ENCODE assay signal across 8 mouse cellular contexts in genomic region chr17:28485977-28486400, GRCm38 (mm10). TPM values are rescaled to one million over a fixed set of nuclear protein-coding genes. Genes with fewer than 3 reads are reported as not detected.
DNase-seq lines count a peak whose midpoint lies in the region; ATAC-seq and TF ChIP-seq lines count a peak whose summit lies in the region.

No protein-coding gene starts in this region.

- peak; percentile 98 for DNase-seq in Muller cell, postnatal 12 days (ENCODE audit: inconsistent ontology term)
- peak; percentile 95 for DNase-seq in cerebellum, adult 9-10 months
- peak; percentile 99 for DNase-seq in hindbrain, embryonic 10.5 days (ENCODE audit: low spot score)
- peak; percentile 90 for DNase-seq in layer of hippocampus, adult 9-10 months (ENCODE audit: low spot score)
- DNase-seq in ovary, adult 18-20 months (ENCODE audit: low spot score), result peak; percentile 98
- DNase-seq in thymus, adult 2 months, result peak; percentile 98

- peak; percentile 95 for ATAC-seq in frontal cortex, adult (ENCODE audit: low TSS enrichment)
- ATAC-seq in lung, embryonic 15.5 days (ENCODE audit: borderline replicate concordance, extremely low read depth, low FRiP score, low TSS enrichment), result peak; percentile 99

- peak overlapping the region; percentile 94 for H3K4me3 ChIP-seq in hindbrain, embryonic 10.5 days
- H3K4me3 ChIP-seq in lung, embryonic 15.5 days, result peak overlapping the region; percentile 85
- peak overlapping the region; percentile 63 for H3K4me3 ChIP-seq in thymus, adult 2 months (ENCODE audit: control insufficient read depth, insufficient read depth, low read length)

- peak overlapping the region; percentile 81 for H3K4me2 ChIP-seq in lung, embryonic 15.5 days

- peaks cover 36% of the 10 kb centered on the region for H3K4me1 ChIP-seq in hindbrain, embryonic 10.5 days (replicated peaks)
- peaks cover 16% of the 10 kb centered on the region for H3K4me1 ChIP-seq in lung, embryonic 15.5 days
- H3K4me1 ChIP-seq in thymus, adult 2 months (replicated peaks; ENCODE audit: control insufficient read depth, insufficient read depth, low read length), result peaks cover 28% of the 10 kb centered on the region

- no peak for TF ChIP-seq CTCF in thymus, adult 2 months (IDR thresholded peaks at IDR 0.05; ENCODE audit: borderline replicate concordance, control insufficient read depth, extremely low read depth, insufficient read depth, low read length, poor library complexity)

- H3K27me3 ChIP-seq in hindbrain, embryonic 10.5 days (ENCODE audit: insufficient read depth, poor library complexity, severe bottlenecking), result no peaks in the 10 kb centered on the region
- no peaks in the 10 kb centered on the region for H3K27me3 ChIP-seq in lung, embryonic 15.5 days
- no peaks in the 10 kb centered on the region for H3K27me3 ChIP-seq in thymus, adult 2 months (ENCODE audit: control insufficient read depth, insufficient read depth, low read length)

- H3K9me3 ChIP-seq in hindbrain, embryonic 10.5 days, result no peaks in the 10 kb centered on the region
- no peaks in the 10 kb centered on the region for H3K9me3 ChIP-seq in lung, embryonic 15.5 days

- 3% methylated on average over 58 of the region's 58 CpGs for WGBS in hindbrain, embryonic 10.5 days
- under 1% methylated on average over 58 of the region's 58 CpGs for WGBS in lung, embryonic 15.5 days
- 2% methylated on average over 58 of the region's 58 CpGs for WGBS in thymus, adult 2 months

- peak; percentile 88 for TF ChIP-seq POLR2A in thymus, adult 2 months (IDR thresholded peaks at IDR 0.05; ENCODE audit: control insufficient read depth, extremely low read depth, insufficient read depth, low read length, poor library complexity)

- peak overlapping the region; percentile 96 for H3K27ac ChIP-seq in hindbrain, embryonic 10.5 days
- H3K27ac ChIP-seq in lung, embryonic 15.5 days, result peak overlapping the region; percentile 78
- no peak overlapping the region for H3K27ac ChIP-seq in thymus, adult 2 months (ENCODE audit: control insufficient read depth, insufficient read depth, low read length)

- H3K9ac ChIP-seq in lung, embryonic 15.5 days, result peak overlapping the region; percentile 81

- H3K36me3 ChIP-seq in hindbrain, embryonic 10.5 days, result peaks cover 10% of the 10 kb centered on the region; the same call in 1 of the 2 replicates
- no peaks in the 10 kb centered on the region for H3K36me3 ChIP-seq in lung, embryonic 15.5 days
- H3K36me3 ChIP-seq in thymus, adult 2 months (ENCODE audit: control insufficient read depth, insufficient read depth, low read length), result no peaks in the 10 kb centered on the region

RNA-seq across cellular contexts. Expression of gene Fkbp5, which starts 31.3 kb away (rescaled TPM):
- 34.3 and 37.9 TPM in 2 replicates for polyA plus RNA-seq in hindbrain, embryonic 10.5 days (2016; fragmentation: Nextera tagmentation; extraction: Ambion mirVana)
- 30.7 and 35.1 TPM in 2 replicates for polyA plus RNA-seq in lung, embryonic 15.5 days (2015; fragmentation: Nextera tagmentation; extraction: Ambion mirVana)
- 157 and 179 TPM in 2 replicates for polyA plus RNA-seq in thymus, adult 2 months (2012; rRNA removed)

RNA-seq across cellular contexts. Expression of gene Armc12, which starts 44.6 kb away (rescaled TPM):
- not detected in 2 replicates for polyA plus RNA-seq in hindbrain, embryonic 10.5 days (2016; fragmentation: Nextera tagmentation; extraction: Ambion mirVana)
- polyA plus RNA-seq in lung, embryonic 15.5 days (2015; fragmentation: Nextera tagmentation; extraction: Ambion mirVana), result not detected in 2 replicates
- 0.33 and 0.58 TPM in 2 replicates for polyA plus RNA-seq in thymus, adult 2 months (2012; rRNA removed)
